Mouse (Mus musculus): ENCODE measurements around the gene Nop53.

Gene Nop53

GRCm38 (mm10) chr7:15945721-15946536 lies at the start of gene Nop53:
Nop53 (minus strand) TSS chr7:15946074.
- DNase-seq (ENCODE audit: extremely low spot score) = peak; percentile 94

- DNase-seq (ENCODE audit: extremely low spot score) = no peak
These were observed 47.9 kb upstream of the Nop53 start for GRCm38 (mm10) chr7:15993789-15994188.

GRCm38 (mm10) chr7:15993152-15993551 lies 47.3 kb upstream of the Nop53 start:
- no peak for DNase-seq (ENCODE audit: extremely low spot score)

- DNase-seq (ENCODE audit: extremely low spot score) = no peak
These were observed 45.9 kb upstream of the Nop53 start for GRCm38 (mm10) chr7:15991764-15992163.

GRCm38 (mm10) chr7:15987661-15988356 lies 41.9 kb upstream of the Nop53 start:
- DNase-seq (ENCODE audit: extremely low spot score) = no peak

GRCm38 (mm10) chr7:15982729-15983407 lies 37.0 kb upstream of the Nop53 start:
- DNase-seq (ENCODE audit: extremely low spot score) = no peak

GRCm38 (mm10) chr7:15981538-15981937 lies 35.7 kb upstream of the Nop53 start:
- DNase-seq (ENCODE audit: extremely low spot score) = no peak

- DNase-seq (ENCODE audit: extremely low spot score) = no peak
These were observed 34.4 kb upstream of the Nop53 start for GRCm38 (mm10) chr7:15980246-15980645.

- no peak for DNase-seq (ENCODE audit: extremely low spot score)
These were observed 30.0 kb upstream of the Nop53 start for GRCm38 (mm10) chr7:15975904-15976303.

- no peak for DNase-seq (ENCODE audit: extremely low spot score)
These were observed 29.6 kb upstream of the Nop53 start for GRCm38 (mm10) chr7:15975451-15975850.

- no peak for DNase-seq (ENCODE audit: extremely low spot score)
These were observed 28.8 kb upstream of the Nop53 start for GRCm38 (mm10) chr7:15974712-15975111.

GRCm38 (mm10) chr7:15972247-15972646 lies 26.4 kb upstream of the Nop53 start:
- DNase-seq (ENCODE audit: extremely low spot score) = no peak

GRCm38 (mm10) chr7:15969674-15970073 lies 23.8 kb upstream of the Nop53 start:
- DNase-seq (ENCODE audit: extremely low spot score) = no peak

- no peak for DNase-seq (ENCODE audit: extremely low spot score)
These were observed 22.4 kb upstream of the Nop53 start for GRCm38 (mm10) chr7:15968322-15968721.

GRCm38 (mm10) chr7:15967312-15967711 lies 21.4 kb upstream of the Nop53 start, which contains the start of gene Ehd2:
Ehd2 (minus strand) TSS chr7:15967567.
- DNase-seq (ENCODE audit: extremely low spot score) = peak; percentile 71

GRCm38 (mm10) chr7:15966489-15966888 lies 20.6 kb upstream of the Nop53 start:
- no peak for DNase-seq (ENCODE audit: extremely low spot score)

GRCm38 (mm10) chr7:15963798-15964652 lies 18.2 kb upstream of the Nop53 start:
- no peak for DNase-seq (ENCODE audit: extremely low spot score)

- peak; percentile 23 for DNase-seq (ENCODE audit: extremely low spot score)
These were observed 16.7 kb upstream of the Nop53 start for GRCm38 (mm10) chr7:15962311-15963288.

- no peak for DNase-seq (ENCODE audit: extremely low spot score)
These were observed 15.9 kb upstream of the Nop53 start for GRCm38 (mm10) chr7:15961798-15962197.

- DNase-seq (ENCODE audit: extremely low spot score) = no peak
These were observed 15.4 kb upstream of the Nop53 start for GRCm38 (mm10) chr7:15961239-15961638.

All from embryo, embryonic 9.5 days (tissue).